Mouse (Mus musculus) embryonic stem cell, embryonic (primary cell): Measurements from ENCODE around the gene Emcn.

ENCODE experiments used
- CTCF ChIA-PET, 4 experiments: fragments of 300-600 bp in 2 of 4; fragments of 350-600 bp in 2 of 4; sonication (Branson Sonifier 250); formaldehyde crosslinking; loops; one replicate each; lab custom pipeline; 2022; ENCODE audit warnings: inconsistent platforms in 2 of 4; lab: Charles Lee
- POLR2A ChIA-PET, 4 experiments: fragments of 300-600 bp in 2 of 4; fragments of 350-600 bp in 2 of 4; sonication (Branson Sonifier 250); formaldehyde crosslinking; loops; one replicate each; lab custom pipeline; 2022; ENCODE audit warnings: antibody characterized with exemption in 4 of 4, inconsistent platforms in 1 of 4; lab: Charles Lee

Emcn gene

DNA sequence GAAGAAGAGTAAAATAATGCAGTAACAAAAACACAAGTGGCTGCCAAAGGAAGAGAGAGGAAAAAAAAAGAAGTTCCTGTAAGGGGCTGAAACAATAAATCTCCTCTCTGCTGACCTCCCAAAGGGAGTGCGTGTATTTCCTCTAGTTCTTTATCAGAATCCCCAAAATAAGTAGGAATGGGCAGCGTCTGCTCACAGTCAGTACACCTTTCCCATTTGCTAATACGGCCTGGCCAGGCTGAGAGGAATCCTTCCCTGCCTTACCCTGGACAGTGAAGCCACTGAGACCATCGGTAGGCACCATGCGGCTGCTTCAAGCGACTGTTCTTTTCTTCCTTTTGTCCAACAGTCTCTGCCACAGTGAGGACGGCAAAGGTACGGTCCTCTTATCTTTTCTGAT is at the start of gene Emcn:
Gene Emcn, plus strand, starts transcription at position 130 of the 400 bp plus-strand sequence.
- CTCF ChIA-PET = no interaction called here

DNA sequence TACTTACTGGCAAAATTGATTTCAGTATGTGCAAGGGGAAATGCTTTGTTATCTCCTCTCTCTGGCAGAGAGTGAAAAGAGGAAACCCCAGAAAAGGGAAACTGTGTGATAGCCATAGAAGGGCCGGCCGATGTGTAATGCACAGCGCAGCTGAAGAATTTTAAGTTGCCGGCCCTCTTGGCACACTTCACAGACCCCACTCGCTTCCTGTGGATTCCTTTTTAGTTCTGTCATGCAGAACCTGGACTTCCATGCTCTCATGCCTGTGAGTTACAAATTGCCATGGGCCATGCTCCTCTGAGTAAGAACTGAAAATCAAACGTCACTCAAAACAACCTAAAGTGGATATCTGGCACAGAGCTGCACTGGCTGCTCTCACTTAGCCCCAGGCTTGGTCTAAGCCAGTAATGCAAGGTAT is 47.7 kb upstream of the Emcn start:
- POLR2A ChIA-PET = no interaction called here
- CTCF ChIA-PET = no interaction called here

More for the DNA sequence above, at the start of gene Emcn:
- POLR2A ChIA-PET = no interaction called here

- POLR2A ChIA-PET = no interaction called here
- CTCF ChIA-PET = no interaction called here
Observed at GRCm38 (mm10) chr3:137298230-137298629, 42.6 kb upstream of the Emcn start.

GRCm38 (mm10) chr3:137300210-137300609 is 40.7 kb upstream of the Emcn start:
- CTCF ChIA-PET = no interaction called here
- POLR2A ChIA-PET = no interaction called here

DNA sequence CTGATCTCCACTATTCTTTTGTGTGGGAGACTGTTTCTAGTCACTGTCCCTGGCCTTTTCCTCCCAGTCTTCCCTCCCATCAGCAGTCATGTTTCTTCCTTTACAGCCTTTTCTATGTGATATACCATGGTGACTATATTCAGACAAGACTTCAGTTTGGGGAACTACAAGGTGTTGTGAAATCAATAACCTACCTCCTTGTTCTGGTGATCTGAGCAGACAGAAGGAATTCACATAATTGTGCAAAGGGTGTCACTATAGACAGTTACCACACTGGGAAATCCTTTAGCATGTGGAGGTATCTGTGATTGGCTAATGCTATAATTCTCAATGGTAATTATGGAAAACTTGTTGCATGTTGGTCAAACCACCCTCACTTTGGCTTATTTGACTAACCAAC is 39.7 kb upstream of the Emcn start:
- CTCF ChIA-PET = no interaction called here
- POLR2A ChIA-PET = no interaction called here

DNA sequence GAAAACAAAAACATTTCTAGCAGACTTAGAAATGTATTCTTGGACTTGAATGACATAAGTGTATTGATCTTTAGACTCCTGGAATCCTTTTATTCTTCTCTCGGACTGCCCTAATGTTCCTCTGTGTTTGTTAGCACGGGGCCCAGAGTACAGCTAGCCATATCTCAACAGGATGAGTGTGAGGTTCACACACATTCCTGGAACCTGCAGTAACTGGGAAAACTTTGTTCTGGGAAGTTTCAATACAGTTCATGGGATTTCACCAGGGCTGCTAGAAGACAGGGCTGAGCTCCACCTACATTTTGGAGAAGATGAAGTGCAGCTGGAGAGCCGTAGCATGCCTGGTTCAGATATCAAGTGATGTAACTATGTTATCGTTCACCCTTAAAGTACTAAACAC is 38.1 kb upstream of the Emcn start:
- CTCF ChIA-PET = no interaction called here
- POLR2A ChIA-PET = no interaction called here

- CTCF ChIA-PET = no interaction called here
- POLR2A ChIA-PET = interaction anchor here in 1 of 4 experiments (0.6 kb wide), 1 partner anchor 9 kb away, joined by 4 read pairs; no protein-coding TSS in a partner anchor
Observed at GRCm38 (mm10) chr3:137309959-137310358, 30.9 kb upstream of the Emcn start.

DNA sequence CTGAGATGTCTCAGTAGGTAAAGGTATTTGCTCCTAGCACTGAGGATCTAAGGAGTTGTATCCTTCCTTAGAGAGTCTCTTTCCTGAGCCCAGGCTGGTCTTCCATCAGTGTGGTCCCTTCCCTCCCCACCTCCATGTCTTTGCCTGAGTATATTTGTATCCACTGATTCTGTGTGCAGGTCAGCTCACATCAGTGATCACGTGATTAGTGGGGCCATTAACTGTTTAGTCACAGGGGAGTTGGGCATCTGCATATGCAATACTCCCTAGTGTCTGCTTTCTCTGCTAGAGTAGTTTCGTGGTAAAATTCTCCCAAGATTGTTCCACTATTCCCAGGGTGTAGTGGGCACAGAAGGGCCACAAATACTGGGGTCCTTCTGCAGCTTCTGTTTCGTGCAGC is 28.3 kb upstream of the Emcn start:
- POLR2A ChIA-PET = no interaction called here
- CTCF ChIA-PET = no interaction called here

GRCm38 (mm10) chr3:137313775-137314362 is 27.0 kb upstream of the Emcn start:
- CTCF ChIA-PET = no interaction called here
- POLR2A ChIA-PET = no interaction called here

- ChIA-PET CTCF (no interaction called here), POLR2A (interaction anchor here in 1 of 4 experiments (0.7 kb wide), 1 partner anchor 9 kb away, joined by 4 read pairs; no protein-coding TSS in a partner anchor)
Observed at GRCm38 (mm10) chr3:137318371-137318770, 22.5 kb upstream of the Emcn start.

- CTCF ChIA-PET = no interaction called here
- POLR2A ChIA-PET = no interaction called here
Observed at GRCm38 (mm10) chr3:137319950-137320349, 20.9 kb upstream of the Emcn start.

- ChIA-PET POLR2A (no interaction called here), CTCF (no interaction called here)
Observed at GRCm38 (mm10) chr3:137322304-137322703, 18.6 kb upstream of the Emcn start.

DNA sequence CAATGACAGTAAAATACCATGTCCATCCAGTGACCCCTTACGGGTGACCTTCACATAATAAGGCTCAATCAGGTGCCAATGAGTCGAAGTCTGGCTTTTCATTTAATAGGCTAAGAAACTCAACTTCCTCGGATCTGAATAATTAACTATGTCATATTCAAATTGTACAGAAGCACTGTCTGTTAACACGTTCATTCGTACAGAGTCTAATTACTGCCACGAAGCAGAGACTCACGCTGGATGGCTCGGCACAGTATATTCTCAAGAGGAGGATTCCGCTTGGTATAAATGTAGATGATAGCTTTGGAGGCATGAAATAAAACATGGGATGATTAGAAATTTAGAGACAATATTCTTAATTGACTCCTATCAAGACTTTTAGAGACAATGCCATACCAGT is 11.0 kb upstream of the Emcn start:
- POLR2A ChIA-PET = no interaction called here
- CTCF ChIA-PET = no interaction called here

DNA sequence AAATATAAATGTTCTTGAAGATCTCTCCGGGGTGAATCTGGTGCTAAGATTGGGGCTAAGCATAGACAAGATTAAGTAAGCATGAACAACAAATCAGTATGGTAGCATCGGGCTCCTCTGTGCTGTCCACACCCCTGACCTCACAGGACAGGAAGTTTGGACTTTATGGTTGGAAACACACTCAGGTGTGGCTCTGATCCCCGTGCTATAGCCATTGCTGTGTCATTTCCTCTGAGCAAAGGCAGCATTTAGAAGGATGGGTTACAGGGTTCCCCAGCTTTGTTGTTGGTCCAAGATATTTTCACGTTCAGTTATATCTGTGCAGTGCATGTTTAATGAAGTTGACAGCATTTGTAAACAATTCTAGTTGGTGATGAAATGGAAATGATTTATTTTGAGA is 9.9 kb upstream of the Emcn start:
- ChIA-PET CTCF (no interaction called here), POLR2A (no interaction called here)

DNA sequence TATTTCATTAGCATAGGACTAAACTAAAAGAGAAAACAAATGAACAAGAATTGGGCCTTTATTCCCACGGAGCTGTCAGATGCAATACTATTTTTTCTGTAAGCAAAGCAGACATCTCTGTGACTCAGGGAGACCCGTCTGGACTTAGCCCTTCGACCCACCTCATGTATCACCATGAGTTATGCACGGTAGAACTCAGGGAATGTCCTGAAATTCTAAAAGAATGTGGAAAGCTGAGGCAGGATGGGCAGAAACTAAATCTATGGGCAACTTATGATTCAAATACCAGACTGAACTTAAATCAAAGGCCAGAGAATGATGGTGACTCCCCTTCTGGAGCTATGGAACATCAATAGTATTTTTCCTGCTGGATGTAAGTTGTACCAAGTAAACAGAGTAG is 8.3 kb upstream of the Emcn start:
- CTCF ChIA-PET = no interaction called here
- POLR2A ChIA-PET = no interaction called here

DNA sequence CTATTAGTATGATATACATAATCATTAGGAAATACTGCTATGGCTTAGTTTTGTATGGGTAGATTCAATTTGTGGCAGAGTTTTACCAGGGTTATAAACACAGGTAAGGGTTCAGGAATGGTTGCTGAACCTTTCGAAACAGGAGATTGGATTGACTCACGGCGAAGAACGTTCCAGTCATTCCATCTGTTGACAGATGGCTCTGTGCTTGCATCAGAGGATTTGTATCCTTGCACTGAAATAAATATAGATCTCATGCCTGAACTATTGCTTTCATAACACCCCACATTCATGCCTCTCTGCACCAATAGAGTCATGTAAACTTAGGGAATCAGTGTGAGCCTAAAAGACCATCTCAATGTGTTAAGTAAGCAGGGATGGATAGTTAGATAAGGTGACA is 4.9 kb upstream of the Emcn start:
- POLR2A ChIA-PET = no interaction called here
- CTCF ChIA-PET = no interaction called here

DNA sequence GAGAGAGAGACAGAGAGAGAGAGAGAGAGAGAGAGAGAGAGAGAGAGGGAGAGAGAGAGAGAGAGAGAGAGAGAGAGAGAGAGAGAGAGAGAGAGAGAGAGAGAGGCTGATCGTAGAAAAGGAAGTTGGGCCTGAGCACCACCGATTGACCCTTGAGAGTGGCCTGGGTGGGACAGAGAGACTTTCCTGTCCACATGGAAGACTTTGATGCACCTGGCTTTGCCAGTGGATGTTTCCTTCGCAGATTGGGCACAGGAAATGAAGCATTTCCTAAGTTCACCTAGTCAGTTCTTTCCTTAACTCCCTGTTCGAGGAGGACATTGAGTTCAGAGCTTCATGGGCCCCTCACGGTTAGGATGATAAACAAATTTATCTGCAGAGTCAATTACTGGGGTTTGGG is 2.6 kb downstream of the Emcn start:
- ChIA-PET POLR2A (no interaction called here), CTCF (no interaction called here)

DNA sequence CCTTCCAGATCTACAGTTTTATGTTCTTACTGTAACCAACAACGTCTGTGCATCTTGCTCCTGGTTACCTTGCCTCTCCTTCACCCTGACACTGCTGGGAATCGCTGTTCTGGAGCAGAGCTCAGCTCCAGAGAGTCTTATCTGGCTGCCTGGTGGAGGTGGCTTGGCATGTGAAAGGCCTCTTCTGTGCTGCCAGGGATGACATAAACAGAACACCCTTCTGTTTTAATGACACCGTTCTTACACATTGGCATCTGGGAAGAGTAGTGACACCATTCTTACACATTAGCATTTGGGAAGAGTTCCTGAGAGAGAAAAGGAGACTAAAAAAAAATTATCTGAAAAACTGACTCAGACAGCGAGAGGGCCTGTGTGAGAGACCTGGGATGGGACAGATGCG is 11.0 kb downstream of the Emcn start:
- ChIA-PET POLR2A (no interaction called here), CTCF (no interaction called here)

- CTCF ChIA-PET = interaction anchor here in 1 of 4 experiments (0.6 kb wide), 1 partner anchor 148 kb away, joined by 3 read pairs; no protein-coding TSS in a partner anchor
- POLR2A ChIA-PET = no interaction called here
Observed at GRCm38 (mm10) chr3:137356697-137357096, 15.8 kb downstream of the Emcn start.

DNA sequence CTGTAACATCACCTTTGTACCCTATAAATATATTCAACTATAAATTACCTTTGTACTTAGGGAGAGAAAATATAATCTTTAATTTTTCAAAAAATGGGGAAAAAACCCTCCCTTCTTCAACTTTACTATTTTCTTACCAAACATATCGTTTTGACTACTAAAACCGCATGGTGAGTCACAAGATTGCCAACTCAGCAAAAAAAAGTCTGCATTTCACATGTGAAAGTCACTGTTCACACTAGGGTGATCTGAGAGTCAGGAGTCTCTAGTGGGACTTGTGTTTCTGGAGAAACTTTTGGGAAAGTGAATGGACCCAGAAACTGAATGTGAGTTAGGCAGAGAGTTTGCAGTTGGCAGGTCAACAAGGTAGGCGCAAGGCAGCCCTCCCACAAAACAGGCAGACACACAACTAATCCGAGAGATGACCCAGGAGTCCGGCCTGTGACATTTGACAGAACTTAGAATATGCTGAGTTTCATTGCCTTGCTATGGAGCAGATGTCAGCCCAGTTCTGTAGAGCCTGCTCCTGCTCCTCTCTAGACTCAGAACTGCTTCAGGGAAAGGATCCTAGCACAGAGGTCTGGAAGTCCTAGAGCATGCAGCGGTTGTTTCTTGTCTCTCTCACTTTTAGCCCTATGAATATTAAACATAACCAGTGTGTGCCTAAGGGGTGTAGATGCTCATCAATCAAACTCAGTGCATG is 26.4 kb downstream of the Emcn start:
- POLR2A ChIA-PET = no interaction called here
- CTCF ChIA-PET = no interaction called here

GRCm38 (mm10) chr3:137367826-137368325 is 27.0 kb downstream of the Emcn start:
- CTCF ChIA-PET = no interaction called here
- POLR2A ChIA-PET = no interaction called here
